Mouse (Mus musculus): ENCODE data around the gene Ube2o.

Gene Ube2o

DNA sequence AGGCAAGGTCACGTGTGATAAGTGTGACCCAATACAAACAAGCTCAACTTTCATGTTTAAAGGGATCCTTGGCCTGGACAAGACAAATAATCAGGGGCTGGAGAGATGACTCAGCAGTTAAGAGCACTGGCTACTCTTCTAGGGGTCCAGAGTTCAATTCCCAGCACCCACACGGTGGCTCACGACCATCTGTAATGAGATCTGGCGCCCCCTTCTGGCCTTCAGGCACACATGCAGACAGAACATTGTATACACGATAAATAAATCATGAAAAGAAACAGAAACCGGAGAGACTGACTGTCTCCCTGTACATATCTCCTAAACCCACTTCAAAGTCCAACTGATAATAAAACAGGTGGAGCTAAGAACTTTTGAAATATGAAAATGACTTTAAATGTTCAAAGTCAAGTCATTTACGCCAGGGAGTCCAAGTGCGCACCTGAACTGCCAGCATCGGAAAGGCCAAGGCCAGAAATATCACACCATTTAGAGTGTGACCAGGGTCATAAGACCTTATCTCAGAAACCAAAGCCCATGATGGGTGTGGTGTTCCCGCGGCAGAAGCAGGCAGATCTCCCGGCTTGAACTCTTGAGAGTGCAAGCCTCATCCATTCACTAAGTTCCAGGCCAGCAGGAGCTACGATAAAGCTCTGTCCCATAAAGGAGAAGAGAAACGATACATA, 92.4 kb downstream of the Ube2o start:
- no peak for DNase-seq (ENCODE audit: low read depth, low spot score)

DNA sequence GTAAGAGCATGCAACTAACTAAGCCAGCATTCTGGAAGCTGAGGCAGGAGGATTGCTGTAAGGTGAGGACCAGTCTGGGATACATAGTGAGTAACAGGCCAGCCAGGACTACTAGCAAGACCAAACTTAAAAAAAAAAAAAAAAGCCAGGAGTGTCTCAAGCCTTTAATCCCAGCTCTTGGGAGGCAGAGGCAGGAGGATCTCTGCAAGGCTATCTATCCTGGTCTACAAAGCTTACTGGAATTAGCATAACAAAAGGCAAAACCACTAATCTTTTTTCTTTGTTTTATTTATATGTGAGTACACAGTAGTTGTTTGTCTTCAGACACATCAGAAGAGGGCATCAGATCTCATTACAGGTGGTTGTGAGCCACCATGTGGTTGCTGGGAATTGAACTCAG, 93.0 kb downstream of the Ube2o start:
- DNase-seq (ENCODE audit: low read depth, low spot score), result no peak
